Mouse (Mus musculus) gastrocnemius, postnatal 4 days (tissue): ENCODE results near the gene Mmab. TPM values are rescaled to one million over a fixed set of nuclear protein-coding genes. Genes with fewer than 3 reads are reported as not detected.
A peak's percentile ranks its signal among the peaks of the same experiment; 100 is the strongest.

Experiments
- DNase-seq, 2 experiments: peaks; one replicate each; pipeline ENCODE4 v3.0.0; 2021 to 2022; ENCODE audit warnings: low spot score in 2 of 2, mixed read lengths in 2 of 2
- total RNA-seq, 2 experiments: library from RNA; stranded (reverse); gene quantifications; 2 replicates each; pipeline ENCODE4 v1.2.3; 2021

The Mmab gene
- total RNA-seq, 2 experiments from 2014 or later: 13.6 to 16.0 TPM

DNA sequence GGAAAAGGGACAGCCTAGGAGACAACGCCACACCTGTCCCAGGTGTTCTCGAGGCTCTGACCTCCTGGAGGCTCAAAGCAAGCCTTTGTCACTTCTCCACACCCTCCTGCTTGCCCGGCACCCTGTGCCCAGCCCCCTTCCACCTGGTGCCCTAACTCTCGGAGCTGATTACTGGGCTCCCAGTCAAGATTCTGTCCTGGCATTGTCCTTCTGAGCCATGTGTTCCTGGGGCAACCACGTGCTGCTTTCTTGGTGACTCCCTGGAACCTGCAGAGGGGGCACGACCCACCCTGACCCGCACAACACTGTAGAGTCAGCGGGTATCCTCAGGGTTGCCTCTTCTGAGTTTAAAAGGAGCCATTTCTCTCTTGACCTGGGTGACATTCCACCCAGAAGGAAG, 9.5 kb downstream of the Mmab start:
- DNase-seq: no peak

DNA sequence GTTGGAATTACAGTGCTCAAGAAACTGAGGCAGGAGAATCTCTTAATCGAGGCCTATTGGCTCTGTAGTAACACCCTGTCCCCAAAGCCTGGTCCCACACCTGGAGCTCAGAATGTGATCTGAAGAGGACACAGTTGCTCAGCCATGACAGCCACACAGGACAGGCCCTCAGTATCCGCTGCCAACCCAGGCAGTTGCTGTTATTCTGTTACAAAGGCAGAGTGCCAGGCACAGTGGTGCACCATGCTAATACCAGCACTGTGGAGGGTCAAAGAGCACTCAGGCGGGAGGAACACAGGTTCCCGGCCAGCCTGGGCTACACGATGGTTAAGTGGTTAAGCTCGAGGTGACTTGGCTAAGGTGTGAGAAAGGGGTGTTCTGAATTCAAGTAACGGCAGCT, 14.1 kb downstream of the Mmab start:
- DNase-seq: no peak

DNA sequence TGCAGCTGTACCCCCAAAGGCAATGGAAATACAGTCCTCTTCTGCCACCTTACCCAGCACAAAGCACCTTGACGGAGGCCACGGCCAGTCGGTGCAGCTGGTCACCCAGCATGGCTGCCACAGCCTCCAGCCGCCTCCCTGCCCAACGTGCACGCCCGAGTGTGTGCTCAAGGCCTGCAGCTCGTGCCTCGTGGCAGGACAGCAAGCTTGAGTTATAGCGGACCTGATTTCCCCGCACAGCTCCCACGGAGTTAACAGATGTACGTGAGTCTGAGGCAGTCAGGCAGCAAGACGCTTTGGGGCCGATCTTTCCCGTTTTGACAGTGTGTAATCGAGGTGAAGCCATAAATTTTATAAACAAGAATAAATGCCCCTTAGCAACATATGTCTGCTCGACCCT, 15.2 kb downstream of the Mmab start:
- no peak for DNase-seq

DNA sequence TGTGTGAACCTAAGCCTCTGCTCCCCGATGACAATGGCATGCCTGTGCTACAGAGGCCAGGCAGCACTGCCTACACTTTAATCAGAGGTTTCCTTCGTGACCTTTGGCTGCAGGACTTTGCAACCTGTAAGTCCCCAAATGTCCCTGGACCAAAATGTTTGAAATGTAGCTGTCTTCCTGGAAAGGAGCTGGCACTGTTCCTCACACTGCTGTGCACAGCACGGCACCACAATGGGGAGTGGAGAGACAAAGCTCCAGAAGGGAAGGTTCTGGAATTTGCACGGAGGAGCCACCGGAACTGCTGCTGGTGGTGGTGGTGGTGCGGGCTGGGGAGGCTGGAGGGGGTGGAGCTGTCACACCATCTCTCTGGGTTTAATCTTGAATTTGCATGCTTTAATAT, 17.1 kb downstream of the Mmab start:
- no peak for DNase-seq

DNA sequence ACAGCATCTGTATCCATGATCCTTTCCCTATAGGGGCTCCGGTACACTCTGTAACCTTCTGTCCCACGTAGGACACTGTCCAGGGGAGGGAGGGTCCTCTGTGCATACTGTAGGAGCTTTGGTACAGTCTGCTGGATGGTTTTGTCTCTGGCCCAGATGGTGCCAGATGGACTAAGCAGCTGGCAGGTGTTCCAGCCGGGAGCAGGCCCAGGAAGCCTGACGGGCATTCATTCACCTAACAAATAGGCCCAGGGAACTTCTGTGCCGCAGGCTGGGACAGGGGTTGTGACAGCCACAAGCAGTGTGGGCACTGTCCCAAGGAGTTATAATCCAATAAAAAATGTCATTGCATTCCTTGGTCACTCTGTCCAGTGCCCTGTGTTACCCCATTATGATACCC, 19.9 kb downstream of the Mmab start:
- no peak for DNase-seq

DNA sequence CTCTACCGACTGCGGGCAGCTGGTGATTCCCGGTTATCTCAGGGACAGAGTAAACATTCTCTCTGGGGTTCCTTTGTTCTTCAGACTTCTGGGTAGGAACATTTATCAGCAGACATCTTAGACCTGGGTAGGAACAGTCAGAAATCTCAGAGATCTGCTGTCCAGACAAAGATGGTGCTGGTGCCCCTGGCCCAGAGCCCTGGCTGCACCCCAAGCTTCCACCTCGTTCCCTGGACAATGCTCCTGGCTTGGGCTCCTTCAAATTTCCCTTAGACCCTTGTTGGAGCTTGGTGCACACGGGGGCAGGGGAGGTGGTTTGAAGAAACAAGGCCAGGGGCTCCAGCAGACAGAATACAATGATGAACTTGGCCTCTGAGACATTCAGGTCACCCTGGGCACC, 21.3 kb downstream of the Mmab start:
- no peak for DNase-seq

DNA sequence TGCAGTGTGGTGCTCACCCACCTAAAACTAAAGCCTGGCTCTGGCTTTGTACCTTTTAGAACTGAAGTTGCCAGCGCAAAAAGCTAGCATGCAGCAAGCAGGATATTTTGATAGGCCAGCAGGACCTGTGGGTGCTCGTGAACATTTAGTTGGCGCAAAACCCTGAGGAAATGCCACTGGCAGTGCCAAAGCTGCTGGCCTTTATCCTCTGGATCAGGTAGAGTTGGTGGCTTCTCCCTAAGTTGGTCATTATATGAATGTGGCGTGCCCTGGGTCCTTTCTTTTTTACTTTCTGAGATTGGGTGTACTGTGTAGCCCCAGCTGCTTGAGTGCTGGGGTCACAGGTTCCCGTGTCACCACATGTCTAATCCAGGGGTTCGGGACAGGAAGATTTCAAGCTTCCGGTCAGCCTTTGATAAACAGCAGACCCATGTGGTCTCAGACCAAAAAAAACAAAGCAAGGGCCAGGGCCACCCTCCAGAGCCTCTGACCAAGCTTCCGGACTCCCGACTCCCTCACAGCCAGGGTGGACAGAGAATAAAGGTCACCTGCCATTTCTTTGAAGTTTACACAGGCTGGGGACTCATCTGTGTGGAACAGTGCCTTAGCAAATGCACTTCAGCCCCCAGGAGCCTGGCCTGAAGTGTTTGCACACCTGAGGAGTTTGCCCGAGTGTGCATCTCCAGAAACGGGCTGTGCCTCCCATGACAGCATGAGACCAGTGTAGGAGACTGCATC, 22.1 kb downstream of the Mmab start:
- no peak for DNase-seq

DNA sequence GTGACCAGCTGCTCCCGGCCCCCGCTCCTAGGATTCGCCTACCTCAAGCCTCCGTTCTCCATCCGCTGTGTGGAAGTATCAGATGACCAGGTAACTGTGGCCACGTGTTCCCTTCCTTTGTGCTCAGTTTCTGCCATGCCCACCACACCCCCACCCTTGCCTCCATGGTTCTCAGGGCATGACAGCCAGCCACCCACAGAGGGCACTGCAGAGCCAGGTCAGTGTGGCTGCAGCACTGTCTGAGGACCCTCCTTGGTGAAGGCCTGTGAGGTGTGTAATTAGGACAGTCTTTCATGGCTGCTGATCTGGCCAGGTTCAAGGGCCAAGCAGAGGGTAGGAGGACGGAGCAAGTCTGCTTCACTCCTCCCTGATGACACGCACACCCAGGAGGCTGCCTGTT, 25.3 kb downstream of the Mmab start:
- DNase-seq: no peak

DNA sequence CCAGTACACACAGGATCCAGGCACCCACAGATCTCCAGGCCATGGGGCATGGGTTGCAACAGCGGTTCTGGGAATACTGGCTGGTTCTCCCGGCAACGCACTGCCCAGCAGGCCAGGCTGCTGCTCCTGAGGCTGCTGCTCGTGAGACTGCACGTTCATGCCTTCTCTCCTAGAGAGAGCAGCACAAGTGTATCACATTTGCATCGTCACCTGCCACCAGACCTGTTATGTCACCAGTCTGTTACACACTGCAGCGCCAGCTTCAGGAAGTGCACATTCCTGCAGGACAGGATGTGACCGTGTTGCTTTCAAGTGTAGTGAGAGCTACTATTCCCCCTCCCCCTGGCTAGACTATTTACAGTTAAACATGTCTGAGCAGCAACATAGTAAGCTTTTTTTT, 27.0 kb downstream of the Mmab start:
- no peak for DNase-seq

DNA sequence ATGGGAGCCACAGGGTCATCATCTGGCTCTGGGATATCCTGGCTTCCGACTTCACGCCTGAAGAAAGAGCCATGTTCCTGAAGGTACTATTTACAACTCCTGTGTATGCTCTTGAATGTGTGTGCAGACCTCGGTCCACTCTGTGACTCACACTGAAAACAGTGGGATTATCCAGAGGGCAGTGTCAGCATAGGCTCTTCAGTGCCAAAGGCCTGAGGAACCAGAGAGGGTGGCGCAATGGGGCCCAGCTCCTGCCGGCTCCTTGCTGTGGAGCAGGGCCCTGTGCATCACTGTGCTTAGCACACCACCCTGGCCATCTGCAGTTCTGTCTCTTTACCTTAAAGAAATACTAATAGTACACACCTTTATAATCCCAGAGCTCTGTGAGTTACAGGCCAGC, 28.3 kb downstream of the Mmab start:
- no peak for DNase-seq

DNA sequence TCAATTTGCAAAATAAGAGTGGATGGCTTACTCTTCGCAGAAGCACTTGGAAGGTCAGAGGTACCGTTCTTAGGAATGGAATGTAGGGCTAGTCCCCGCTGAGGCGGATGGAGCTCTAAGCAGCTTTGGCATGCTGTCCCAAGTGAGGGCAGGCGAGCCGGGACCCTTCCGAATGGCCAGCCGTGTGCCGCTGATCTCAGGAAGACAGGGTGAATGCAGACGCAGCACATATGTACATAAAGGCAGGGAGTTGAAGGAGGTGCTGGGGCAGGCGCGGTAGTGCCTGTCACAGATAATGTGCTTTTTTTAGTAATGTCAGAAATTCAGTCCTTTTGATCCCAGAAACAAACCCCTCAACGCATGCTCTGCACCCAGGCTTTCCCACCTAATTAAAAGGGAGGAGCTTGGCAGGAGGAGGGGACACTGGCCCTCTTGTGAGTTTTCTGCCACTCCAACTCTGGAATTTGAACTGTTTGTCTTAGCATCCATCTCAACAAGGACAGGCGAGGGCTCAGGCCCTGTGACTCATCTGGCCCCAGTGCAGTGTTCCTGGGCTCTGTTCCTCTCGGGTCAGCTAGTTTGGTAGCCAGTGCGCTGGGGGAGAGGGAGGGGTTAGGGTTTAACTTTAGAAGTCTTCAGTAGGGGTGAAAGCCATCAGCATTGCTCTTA, 30.7 kb downstream of the Mmab start:
- no peak for DNase-seq

DNA sequence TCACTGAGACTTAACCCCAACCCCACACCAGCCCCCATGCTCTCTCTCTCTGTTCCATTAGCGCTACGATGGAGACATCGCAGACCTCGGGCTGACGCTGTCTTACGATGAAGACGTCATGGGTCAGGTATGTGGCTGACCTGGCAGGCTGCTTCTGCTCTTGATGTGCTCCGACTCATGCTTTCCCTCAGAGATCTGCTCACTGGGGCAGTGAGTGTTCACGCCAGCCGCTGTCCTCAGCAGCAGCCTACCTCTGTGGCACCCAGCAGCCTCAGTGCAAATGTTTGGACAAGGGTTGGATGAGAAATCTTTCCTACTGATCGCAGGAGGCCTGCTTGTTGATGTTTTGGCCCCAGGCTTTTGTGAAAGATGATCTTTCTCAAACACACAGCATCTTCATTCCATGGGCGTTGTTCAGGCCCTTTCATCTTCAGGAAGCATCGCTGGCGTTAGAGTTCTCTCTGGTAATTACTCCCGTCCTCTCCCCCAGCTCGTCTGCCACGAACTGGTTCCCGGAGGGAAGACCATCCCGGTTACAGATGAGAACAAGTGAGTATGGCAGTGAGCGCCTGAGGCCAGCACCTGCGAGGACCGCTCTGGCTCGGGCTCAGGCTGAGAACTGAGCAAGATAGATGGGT, 31.4 kb downstream of the Mmab start:
- DNase-seq: no peak

DNA sequence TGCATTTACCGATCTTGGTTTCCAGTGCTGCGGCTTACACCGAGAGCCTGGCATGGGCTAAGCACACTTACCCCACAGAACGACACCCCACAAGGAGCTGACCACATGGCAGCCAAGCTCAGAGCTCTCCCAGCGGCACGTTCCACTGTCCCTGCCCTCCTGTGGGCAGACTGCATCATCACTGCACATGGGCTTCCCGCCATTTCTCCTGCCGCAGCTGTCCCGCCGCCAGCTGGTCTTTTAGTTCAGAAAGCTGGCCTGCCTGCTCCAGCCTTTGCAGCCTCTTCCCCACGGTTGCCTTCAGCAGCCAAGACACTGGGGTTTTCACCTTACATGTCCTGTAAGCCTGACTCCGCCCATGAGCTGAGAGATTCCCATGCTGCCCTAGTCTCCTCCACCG, 33.4 kb downstream of the Mmab start:
- DNase-seq: peak in 1 of 2 experiments; percentile 26

DNA sequence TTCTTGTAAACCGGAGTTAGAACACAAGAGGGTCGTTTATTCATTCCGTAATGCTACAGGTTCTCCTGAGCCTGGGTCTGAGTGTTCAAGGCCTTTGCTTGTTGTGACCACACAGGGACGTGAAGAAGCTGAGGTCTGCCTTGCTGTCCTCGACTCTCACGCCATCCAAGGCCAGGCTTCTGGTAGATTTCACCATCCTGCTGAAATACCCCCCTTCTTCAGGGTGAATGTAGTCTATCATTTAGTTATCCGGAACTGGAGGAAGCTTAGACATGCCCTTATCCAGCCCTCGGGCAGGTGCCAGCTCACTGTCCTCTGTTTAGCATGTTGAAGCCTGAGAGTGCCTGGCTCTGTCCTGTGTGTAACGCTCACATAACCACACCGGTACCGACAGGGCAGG, 35.0 kb downstream of the Mmab start:
- no peak for DNase-seq

DNA sequence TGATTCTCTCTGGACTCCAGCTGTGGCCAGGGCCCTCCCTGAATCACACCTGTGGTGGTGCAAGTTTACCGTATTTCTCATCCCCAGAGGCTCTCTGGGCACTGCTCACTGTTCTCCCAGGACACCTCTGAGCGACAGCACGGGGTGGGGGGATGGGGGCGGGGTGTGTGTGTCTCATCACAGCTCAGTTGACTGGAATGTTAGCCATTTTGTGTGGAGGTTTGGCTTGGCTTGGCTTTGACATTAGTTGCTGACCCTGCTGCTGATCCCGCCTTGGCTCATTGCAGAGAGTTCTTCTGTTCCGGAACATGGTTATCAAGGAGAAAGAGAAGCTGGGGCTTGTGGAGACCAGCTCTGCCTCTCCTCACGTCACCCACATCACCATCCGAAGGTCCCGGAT, 36.0 kb downstream of the Mmab start:
- DNase-seq: no peak

DNA sequence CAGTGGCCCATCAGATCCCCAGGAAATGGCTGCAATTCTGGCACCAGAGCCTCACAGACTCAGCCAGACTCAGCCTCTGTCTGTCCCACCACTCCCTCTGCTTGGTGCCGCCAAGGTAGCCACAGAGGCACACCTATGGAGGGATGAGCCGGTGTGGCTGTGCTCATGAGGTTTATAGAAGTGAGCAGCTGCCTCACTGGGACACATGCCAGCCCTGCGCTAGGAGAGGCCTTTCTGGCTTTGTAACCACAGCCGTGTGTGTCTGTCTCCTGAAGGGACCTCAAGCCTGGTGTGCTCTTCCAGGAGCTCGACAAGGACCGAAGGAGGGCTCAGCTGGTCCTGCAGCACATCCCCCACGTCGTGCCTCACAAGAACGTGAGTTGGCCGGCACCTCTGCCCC, 36.6 kb downstream of the Mmab start:
- DNase-seq: no peak

DNA sequence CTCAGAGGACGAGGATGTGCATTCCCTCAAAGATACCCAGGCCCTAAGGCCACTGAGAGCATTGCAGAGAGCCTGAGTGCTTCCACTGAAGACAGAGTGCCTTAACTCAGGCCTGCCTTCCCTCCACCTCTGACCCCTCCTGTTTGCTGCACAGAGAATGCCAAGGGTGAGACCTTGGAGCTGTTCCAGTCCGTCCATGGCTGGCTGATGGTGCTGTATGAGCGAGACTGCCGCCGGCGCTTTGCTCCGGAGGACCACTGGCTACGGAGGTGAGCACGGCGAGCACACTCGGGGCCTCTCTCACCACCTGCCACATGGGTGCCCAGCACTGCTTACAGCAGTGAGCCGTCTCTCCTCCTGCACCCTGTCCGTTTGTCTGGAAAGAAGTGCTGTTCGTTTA, 37.3 kb downstream of the Mmab start:
- DNase-seq: no peak

DNA sequence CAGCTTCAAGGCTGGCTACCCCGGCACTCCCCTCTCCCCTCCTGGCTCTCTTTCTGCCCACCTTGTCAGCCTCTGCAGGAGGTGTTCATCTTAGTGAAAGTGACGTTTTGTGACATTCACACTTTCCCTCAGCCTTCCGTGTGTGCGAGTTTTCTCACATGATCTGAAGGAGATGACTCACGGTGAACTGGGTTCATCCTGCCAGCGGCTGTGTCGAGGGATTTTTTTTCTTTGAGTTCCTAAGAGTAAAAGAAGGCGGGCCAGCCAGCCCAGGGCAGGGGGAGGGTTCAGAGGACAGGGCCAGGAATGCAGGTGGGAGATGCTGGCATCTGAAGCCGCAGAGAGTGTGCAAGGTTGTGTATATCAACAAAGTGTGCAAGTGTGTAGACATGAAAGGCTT, 50.7 kb downstream of the Mmab start:
- DNase-seq: no peak

DNA sequence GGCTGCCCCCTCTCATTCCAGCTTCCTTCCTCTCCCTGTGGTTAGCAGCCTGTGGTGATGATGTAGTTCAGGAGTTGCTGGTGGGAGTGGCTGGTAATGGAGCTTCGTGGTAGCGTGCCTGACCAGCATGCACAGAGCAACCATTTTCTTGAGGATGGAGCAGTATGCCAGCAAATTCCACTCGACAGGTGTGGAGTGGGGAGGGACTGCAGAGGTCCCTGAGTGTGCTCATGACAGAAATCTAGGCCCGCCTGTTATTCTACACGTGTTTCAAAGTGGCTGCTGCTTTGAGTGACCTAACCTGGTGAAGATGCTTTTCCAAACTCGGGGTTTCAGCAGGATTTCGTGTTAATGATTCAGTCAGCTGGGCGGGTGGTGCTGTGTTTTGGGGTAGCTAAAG, 59.4 kb downstream of the Mmab start:
- DNase-seq: no peak

DNA sequence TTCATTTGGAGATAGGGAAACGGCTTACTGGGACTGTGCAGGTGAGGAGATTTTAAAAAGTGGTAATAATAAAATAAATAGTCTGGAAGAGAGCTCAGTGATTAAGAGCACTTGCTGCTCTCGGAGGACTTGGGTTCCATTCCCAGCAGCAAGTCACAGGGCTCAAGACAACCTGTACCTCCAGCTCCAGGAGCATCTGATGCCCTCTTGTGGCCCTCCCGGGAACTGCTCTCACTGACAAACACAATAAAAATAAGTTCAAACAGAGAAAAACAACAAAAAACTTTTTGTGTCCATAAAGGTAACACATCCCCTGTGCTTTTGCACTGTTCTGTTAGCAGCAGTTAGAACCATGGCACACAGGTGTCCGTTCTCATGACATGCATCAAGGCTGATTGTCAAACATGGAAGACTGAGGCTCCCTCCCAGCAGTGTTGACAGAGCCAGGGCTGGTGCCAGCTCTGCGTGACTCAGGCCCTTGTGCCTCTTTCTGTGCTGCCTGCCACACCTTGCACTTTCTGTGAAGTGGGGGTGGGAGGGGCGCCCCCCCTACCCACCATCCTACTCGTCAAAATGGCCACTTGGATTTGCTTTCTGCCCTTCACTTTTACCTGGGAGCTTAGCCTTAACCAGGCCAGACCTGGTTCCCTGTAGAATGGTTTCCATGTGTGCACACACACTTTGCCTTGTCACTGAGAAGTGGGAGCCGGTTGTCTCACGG, 60.5 kb downstream of the Mmab start:
- DNase-seq: no peak
